Mouse (Mus musculus) left cerebral cortex, adult 9 months (tissue): Measurements from ENCODE around the gene Samd9l.
"Not testable (repeated sequence)": the region's sequence is repeated elsewhere in the genome, so short reads cannot be mapped to it uniquely, and the experiment has no call there.

Experiments
- DNase-seq, 2 experiments: peaks; one replicate each; pipeline ENCODE4 v3.0.0; 2022; ENCODE audit warnings: low spot score in 2 of 2

Gene Samd9l

DNA sequence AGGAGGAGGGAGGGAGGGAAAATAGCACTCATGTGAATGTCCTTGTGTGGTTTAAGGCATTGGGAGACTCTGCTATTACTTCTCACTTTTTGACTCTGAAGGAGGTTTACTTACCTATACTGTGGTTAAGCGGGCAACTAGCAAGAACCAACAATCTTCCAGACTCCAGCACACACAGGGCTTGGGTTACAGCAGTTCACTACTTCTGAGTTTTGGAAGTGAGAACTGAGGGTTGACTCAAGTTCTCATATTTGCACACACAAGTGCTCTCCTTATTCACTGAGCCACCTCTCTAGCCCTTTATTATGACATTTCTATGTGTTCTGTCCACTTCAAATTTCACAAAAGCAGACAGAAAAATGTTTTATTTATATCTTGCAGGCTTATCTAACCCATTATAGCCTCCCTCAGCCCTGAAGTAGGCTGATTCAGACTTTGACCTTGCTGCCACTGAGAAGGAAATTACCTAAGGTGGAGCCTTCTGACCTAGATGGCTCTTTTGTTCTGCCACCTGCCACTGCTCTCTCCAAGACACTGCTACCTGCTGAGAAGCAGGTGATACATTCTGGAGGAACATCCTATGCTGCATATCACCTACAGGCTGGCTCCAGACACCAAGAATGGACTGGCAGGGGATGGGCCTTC lies 55.6 kb downstream of the Samd9l start:
- not testable (repeated sequence) for DNase-seq

DNA sequence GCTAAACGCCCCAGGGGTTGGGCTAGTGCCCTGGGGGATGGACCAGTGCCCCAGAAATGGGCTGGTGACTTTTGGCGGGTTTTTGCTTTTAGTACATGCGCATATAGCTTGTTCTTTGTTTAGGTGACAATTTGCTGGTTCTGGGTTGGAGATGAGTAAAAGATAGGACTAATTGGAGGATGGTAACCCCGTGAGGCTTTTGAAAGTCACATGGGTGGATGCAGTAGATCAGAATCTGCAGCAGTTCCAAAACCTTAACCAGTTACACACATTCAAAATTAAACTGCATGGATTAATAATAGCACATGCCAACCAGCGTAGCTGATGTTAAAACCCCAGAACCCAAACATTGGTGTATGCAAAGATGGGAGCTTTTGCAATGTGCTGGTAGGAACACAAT lies 57.9 kb downstream of the Samd9l start:
- no peak for DNase-seq

DNA sequence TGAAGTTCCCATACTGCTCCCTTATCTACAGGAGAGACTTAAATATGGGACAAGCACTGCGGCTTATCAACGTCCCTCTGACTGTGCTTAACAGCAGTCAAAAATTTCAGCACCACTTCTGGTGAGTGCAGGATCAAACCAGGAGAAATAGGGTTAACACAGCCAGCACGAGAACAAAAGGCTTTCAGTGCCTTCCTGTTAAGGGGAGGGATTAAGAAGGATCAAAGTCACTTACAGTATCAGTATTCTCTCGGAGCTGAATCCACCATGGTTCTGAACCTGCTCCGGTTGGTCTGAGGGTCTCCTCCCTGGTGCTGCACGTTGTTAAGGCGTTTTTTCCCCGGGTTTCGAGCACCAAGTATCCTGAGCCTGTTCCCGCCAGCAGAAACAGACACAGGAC lies 58.4 kb downstream of the Samd9l start:
- DNase-seq = not testable (repeated sequence)

DNA sequence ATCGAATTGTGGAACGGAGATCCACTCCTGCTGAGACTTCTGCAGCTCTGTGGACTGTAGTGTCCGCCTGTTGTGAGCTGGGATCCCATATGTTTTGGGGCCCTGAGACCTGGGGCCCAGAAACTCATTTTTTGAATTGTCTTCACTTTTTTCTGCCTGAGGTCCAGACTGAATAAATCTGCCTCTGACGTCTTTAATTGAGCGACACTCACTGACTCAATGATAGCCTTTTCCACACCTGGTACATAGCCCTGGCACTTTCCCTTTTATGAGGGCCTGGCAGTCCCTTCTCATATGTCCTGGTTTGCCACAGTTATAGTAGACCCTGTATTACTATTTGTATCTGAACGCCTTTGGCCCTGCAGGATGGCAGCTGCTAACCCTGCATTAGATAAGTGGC lies 60.2 kb downstream of the Samd9l start:
- DNase-seq = not testable (repeated sequence)
